Comparison of ENCODE assay signal across 8 mouse cellular contexts in the genomic region with DNA sequence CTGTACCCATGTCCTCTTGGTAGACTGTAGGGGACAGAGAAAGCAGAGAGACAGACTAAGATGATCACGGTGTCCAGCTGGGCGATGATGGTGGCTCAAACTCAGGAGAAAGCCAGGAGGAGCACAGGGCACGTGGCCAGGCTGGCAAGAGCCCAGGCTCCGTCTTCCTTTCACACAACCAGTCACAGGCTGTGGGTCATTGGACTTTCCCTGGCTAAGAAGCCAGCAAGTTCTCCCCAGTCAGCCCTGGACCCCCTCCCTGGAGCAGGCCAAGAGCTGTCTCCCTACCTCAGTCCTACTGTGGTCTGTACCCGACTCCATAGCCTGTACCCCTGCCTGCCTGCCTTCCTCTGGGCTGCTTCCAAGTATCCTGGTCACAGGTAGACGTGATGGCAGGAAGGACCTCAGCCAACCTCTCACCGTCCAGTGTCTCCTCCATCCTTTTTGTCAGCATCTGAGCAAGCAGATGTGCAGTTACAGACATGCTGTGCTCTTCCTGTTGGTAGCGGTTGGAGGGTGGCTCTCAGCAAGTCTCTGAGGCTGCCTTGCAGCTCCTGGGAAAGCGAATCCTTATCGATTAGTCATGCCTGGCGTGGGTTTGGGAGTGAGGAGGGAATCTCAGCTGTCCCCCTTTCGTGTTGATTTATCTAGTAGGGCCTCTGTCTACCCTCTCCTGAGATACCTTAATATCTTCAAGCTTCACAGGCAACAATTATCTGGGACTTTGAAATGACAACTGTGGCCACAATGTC.
DNase-seq lines count a peak whose midpoint lies in the region; ATAC-seq and TF ChIP-seq lines count a peak whose summit lies in the region.

No protein-coding gene starts in this region.

- no peaks in the 10 kb centered on the region for H3K36me3 ChIP-seq in liver, embryonic 15.5 days (replicated peaks)

- no peak for TF ChIP-seq POLR2A in cerebellum, adult 2 months (IDR thresholded peaks at IDR 0.05; ENCODE audit: borderline replicate concordance, insufficient read depth, low read length)

- TF ChIP-seq CTCF in cerebellum, adult 2 months (IDR thresholded peaks at IDR 0.05; ENCODE audit: borderline replicate concordance, insufficient read depth, low read depth, low read length) = no peak
- no peak for TF ChIP-seq CTCF in layer of hippocampus, adult 2 months (conservative IDR thresholded peaks at IDR 0.05)

- H3K4me3 ChIP-seq in cerebellum, adult 2 months (replicated peaks; ENCODE audit: insufficient read depth, low read depth, low read length) = no peak overlapping the region
- no peak overlapping the region for H3K4me3 ChIP-seq in liver, embryonic 15.5 days (replicated peaks)
- H3K4me3 ChIP-seq in layer of hippocampus, adult 2 months = no peak overlapping the region; the same call in 1 of the 2 replicates

- H3K27me3 ChIP-seq in cerebellum, adult 2 months (ENCODE audit: control insufficient read depth, insufficient read depth, low read length) = no peaks in the 10 kb centered on the region
- no peaks in the 10 kb centered on the region; the same call in 1 of the 2 replicates for H3K27me3 ChIP-seq in liver, embryonic 15.5 days

- 15% methylated on average over 12 of the region's 12 CpGs for WGBS in cerebellum, adult 2 months
- 39% methylated on average over 12 of the region's 12 CpGs for WGBS in liver, embryonic 15.5 days (ENCODE audit: insufficient replicate concordance)

- peaks cover 5% of the 10 kb centered on the region for H3K4me1 ChIP-seq in cerebellum, adult 2 months (ENCODE audit: control insufficient read depth, insufficient read depth, low read length)
- peaks cover 43% of the 10 kb centered on the region for H3K4me1 ChIP-seq in liver, embryonic 15.5 days (replicated peaks)

- no peak for ATAC-seq in liver, embryonic 15.5 days (ENCODE audit: insufficient read depth)

- no peak overlapping the region for H3K9ac ChIP-seq in liver, embryonic 15.5 days

- H3K9me3 ChIP-seq in liver, embryonic 15.5 days (replicated peaks) = no peaks in the 10 kb centered on the region

- no peak overlapping the region for H3K4me2 ChIP-seq in liver, embryonic 15.5 days

- peak; percentile 29 to 42 for DNase-seq in cerebellum, adult 2 months
- DNase-seq in cerebellum, adult 9-11 months = no peak
- DNase-seq in liver = no peak
- peak; percentile 59 for DNase-seq in embryo, embryonic 11 days
- peak; percentile 67 to 69 for DNase-seq in layer of hippocampus, adult 2 months (ENCODE audit: low spot score in 2 of 2)
- DNase-seq in T-cell, adult 2 months (ENCODE audit: low spot score) = no peak
- DNase-seq in testis, postnatal 14 days (ENCODE audit: low spot score) = no peak

- no peak overlapping the region for H3K27ac ChIP-seq in cerebellum, adult 2 months (ENCODE audit: insufficient read depth, low read length)
- peak overlapping the region; percentile 19; the same call in 1 of the 2 replicates for H3K27ac ChIP-seq in liver, embryonic 15.5 days (replicated peaks)
- H3K27ac ChIP-seq in layer of hippocampus, adult 2 months = peak overlapping the region; percentile 75

Comparison
In these comparisons a context has a peak if more than half of its experiments do, and no peak if none do; other contexts are left out.
1. DNase-seq: peak in cerebellum, adult 2 months (2 of 2), embryo, embryonic 11 days (single experiment) and layer of hippocampus, adult 2 months (2 of 2); none in cerebellum, adult 9-11 months (single experiment), liver (single experiment), T-cell, adult 2 months (single experiment) and testis, postnatal 14 days (single experiment).